Mouse (Mus musculus) CD8-positive naive resting alpha-beta T cell, adult 2 months (primary cell): Measurements from ENCODE around the gene Ubap1.
A peak's percentile ranks its signal among the peaks of the same experiment; 100 is the strongest.

Experiments
- DNase-seq, 2 experiments: peaks; one replicate each; pipeline ENCODE4 v3.0.0; 2022; ENCODE audit warnings: low read depth in 2 of 2, low spot score in 2 of 2

Gene Ubap1

DNA sequence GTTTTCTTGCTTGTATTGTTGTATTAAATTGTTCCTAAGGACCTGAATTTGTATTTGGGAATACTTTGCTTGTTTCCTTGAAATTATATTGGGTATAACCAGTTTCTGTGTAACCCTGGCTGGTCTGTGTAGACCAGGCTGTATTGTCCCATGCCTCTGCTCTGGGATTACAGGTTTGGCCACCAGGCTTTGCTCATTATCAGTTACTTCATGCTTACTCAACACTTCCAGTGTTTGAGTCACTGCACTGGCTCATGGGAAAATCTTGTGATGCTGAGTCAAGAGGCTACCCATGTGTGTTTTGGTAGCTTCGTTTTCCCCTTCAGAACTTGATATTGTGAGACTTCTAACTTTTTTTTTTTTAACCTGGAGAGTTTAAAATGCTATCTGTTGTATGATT is 4.5 kb downstream of the Ubap1 start:
- DNase-seq = no peak

DNA sequence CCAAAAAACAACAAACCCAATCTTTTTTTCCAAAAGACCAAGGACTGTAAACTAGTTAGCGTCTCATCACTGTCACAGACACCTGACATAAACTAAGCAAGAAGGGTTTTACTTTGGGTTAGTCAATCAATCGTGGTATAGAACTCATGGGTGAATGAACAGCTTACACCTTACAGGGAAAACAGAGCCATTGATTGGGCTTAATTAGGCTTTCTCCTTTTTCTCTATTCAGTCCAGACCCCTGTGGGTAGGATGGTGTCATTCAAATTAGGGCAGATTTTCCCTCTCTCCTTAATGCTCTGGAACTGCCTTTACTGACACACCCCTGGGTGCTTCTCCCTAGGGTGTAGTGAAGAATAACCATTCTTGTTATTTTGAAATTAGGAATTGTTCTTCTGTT is 8.4 kb downstream of the Ubap1 start:
- no peak for DNase-seq

DNA sequence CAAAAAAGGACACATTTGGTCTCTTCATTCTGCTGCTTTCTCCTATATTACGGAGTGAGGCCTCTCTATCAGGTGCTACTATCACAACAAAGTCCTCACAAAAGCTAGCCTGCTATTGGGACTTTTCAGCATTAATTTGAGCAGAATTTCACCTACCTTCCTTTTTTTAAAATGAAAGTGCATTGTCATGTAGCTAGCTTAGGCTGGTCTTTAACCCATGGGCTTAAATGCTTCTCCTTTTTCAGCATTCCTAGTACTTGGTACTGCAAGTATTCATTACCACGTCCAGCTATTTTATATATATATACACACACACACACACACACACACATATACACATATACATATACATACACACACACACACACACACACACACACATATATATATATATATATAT is 9.9 kb downstream of the Ubap1 start:
- DNase-seq = no peak

DNA sequence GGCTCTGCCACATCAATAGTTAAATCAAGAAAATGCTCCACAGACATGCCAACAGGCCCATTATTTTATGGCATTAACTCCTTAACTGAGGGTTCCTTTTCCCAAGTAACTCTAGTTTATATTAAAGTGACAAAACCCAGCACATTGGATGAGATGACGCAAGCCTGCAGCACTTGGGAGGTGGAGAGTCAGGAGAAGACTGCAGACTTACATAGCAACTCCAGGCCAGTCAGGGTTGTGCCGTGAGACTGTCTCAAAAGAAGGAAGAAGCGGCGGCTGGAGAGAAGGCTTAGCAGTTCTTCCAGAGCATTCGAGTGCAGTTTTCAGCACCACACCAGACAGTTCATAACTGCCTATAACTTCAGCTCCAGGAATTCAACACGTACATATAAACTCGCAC is 10.6 kb downstream of the Ubap1 start:
- no peak for DNase-seq

DNA sequence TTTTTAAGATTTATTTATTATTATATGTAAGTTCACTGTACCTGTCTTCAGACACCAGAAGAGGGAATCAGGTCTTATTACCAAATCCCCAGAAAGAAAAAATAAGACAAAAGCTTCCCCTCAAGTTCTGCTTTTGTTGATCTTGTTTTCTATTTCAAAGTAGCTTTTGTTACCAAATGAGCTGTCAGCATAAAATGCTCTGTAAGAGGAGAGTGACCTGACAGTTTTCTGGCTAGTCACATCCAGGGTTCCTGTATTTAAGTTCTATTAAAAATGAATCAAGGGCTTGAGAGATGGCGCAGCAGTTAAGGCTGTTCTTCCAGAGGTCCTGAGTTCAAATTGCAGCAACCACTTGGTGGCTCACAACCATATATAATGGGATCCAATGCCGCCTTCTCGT is 12.3 kb downstream of the Ubap1 start:
- DNase-seq = no peak

DNA sequence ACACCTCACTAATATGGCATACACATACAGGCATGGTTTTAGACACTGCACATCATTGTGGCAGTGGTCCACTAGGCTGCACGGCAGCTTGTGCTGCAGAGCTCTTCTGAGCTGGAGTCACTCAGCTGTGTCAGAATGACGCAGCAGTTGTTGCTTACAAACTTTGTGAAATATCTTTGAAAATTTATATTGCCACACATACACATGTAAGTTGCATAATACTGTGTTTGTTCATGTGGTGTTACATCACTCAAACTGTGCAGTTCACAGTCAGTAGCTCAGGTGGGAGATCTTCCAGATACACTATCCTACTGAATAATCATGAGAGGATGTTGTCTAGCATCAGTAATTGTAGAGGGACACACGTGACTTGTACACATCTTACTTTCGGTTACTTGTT is 19.4 kb downstream of the Ubap1 start:
- DNase-seq = no peak

- no peak for DNase-seq
These were observed 21.1 kb downstream of the Ubap1 start for GRCm38 (mm10) chr4:41369702-41370437.

DNA sequence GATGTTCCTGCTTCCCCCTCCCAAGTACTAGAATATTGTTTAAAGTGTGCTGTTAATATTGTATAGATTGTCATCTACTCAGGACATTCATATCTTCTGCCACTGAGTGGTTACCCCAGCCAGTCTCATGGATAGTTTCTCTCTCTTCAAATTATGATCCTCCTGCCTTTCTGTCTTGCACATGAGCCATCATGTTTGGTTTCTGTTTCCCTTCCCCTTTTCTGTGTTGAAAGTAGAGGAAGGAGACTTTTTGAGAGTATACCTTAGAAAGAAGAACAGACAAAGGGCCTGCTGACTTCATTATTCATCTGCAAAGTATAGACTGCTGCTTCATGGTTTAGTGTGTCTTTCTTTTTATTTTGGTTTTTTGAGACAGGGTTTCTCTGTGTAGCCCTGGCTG is 28.8 kb downstream of the Ubap1 start:
- DNase-seq = no peak

DNA sequence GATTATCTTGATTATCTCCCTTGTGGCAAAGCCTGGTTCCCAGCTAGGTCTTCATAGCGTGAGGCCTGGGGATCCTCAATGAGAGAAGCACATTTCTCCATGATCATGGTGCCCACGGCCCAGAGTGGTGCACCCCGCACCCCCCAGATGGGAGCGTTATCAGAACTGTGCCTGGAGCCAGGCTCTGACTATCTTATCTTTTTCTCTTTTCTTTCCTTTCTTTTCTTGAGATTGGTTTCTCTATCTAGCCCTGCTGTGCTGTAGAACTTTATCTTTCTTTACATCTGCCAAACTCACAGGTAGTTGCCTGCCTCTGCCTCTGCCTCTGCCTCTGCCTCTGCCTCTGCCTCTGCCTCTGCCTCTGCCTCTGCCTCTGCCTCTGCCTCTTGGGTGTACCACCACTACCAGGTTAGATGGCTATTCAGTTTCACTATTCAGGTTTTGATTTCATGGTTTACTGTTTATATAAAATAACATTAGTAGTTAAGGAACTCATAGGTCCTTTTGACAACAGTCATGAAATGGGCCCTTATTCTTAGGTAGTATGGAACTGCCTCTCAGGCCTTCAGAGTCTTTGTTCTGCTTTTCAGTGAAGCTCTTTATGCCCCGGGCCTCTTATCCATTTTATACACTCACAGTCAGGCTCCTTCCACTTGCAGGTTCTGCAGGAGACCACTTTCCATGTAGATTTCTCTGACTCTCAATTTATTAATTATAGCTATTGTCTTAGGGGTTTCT is 32.6 kb downstream of the Ubap1 start:
- no peak for DNase-seq

DNA sequence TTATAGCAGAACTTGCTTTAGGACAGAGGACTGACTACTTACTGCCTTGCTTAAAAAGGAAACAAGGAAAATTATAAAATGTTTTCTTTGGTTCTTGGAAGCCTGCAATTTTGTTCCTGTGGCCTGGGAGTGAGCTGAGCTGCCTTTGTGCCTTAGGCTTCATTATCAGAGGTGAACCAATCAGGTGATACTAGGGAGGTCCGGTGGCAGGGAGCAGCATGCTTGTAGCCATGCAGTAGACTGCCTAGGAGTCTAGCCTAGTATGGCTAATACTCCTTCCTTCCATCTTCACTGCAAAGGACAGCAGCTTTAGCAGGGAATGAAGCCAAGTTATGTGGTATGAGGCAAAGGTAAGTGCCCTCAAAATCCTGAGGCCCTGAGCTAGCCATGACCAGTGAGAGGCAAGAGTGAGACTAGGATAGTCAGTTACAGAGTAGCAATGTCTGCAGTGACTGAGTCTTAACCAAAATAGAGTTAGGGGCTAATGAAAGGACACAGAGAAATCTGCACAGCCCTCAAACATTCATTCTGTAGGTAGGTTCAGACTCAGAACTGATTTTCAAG is 37.7 kb downstream of the Ubap1 start:
- DNase-seq = no peak

DNA sequence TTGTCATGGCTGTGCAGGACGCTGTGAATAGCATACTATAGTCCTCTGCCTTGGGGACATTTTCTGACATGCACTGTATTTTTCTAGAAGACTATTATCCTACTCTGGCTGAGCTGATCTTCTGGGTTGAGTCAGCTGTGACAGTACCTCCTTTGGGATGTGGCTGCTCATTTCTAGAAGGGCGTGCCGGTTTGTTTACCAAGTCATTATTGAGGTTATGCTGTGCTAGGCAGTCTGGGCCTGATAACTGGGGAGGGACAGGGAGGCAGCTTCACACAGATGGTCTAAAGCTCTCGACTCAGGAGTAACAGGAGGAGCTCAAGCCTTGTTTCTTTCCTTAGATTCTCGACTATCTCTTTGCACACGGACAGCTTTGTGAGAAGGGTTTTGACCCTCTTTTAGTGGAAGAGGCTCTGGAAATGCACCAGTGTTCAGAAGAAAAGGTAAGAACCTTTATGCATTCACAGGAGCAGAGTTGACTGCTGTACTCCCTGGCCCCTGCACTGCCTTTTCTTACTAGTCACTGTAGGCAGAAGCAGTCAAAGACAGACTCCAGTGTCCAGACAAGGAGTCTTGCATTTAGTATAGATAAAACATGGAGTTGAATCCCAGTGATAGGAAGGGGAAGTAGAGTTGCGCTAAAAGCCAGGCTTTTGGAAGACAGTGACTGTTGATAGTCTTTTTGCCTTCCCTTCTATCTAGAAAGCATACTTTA is 39.1 kb downstream of the Ubap1 start:
- DNase-seq = no peak

GRCm38 (mm10) chr4:41388616-41389015 is 39.8 kb downstream of the Ubap1 start:
- no peak for DNase-seq

GRCm38 (mm10) chr4:41389240-41389639 is 40.4 kb downstream of the Ubap1 start:
- DNase-seq = no peak

DNA sequence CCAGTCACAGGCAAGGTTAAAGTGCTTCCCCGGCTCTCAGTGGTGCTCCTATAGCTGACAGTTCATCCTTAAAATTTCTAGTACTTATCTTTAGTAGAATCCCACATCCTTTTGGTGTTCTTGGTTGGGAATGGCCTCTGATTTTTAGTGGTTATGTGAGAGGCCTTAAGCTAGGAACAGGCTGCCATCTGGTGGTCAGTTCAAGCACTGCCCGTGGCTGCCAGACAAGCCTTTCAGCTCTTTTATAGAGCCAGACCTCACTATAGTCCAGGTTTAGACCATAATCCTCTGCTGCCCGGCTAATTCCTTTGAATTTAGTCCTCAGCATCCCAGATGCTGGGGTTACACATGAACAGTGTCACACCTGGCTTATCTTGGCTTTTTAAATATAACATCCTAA is 41.3 kb downstream of the Ubap1 start:
- peak; percentile 40 to 66 for DNase-seq

- DNase-seq = no peak
These were observed 42.2 kb downstream of the Ubap1 start for GRCm38 (mm10) chr4:41391015-41391414.

- no peak for DNase-seq
These were observed 45.9 kb downstream of the Ubap1 start for GRCm38 (mm10) chr4:41394651-41395050.

- no peak for DNase-seq
These were observed 49.6 kb downstream of the Ubap1 start for GRCm38 (mm10) chr4:41398353-41398752.

DNA sequence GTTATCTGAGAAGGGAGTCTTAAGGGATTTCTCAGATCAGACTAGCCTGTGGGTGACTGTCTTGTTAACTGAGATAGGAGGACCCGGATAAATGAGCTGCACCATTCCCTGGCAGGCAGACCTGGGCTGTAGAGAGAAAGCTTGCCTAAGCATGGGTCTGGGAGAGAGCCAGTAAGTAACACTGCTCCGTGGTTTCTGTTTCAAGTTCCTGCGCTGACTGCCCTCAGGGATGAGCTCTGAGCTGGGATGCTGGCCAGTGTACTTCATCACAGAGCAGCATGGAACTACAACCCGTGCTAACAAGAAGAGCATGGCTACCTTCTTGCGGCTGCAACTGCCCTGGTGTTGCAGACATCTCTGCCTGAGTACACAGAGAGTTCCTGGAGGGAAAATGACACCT is 51.1 kb downstream of the Ubap1 start:
- no peak for DNase-seq

GRCm38 (mm10) chr4:41401167-41401566 is 52.4 kb downstream of the Ubap1 start:
- DNase-seq = no peak

- DNase-seq = no peak
These were observed 52.8 kb downstream of the Ubap1 start for GRCm38 (mm10) chr4:41401573-41401972.

DNA sequence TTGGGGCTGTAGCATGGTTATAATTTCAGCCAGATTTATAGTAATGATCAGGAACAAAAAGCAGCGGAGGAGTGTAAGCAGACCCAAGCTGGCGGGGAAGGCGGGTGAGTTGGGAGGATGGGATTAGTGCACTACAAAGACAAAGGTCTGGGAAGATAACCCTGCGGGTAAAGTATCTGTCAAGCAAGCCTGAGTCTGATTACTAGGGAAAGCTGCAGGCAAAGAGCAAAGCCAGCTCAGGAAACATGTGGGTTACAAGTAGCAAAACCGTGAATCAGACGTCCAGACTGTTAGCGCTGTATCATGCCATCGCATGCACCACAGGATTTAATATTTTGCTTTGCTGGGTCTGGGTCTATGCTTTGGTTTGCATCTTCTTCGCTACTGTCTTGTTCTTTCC is 57.8 kb downstream of the Ubap1 start:
- no peak for DNase-seq

- no peak for DNase-seq
These were observed 58.6 kb downstream of the Ubap1 start for GRCm38 (mm10) chr4:41407353-41407752.
